Mouse (Mus musculus) ES-E14 (cell line): ENCODE results near the gene Olfr920. TPM values are rescaled to one million over a fixed set of nuclear protein-coding genes. Genes with fewer than 3 reads are reported as not detected.

ENCODE experiments used
- DNase-seq: peaks from one replicate; pipeline ENCODE4 v3.0.0-alpha.2; 2013; ENCODE audit warnings: low read depth, low spot score
- H3K27ac ChIP-seq: 2 replicates; pipeline ENCODE4 v1.5.1; 2012; ENCODE audit warnings: low read depth, mild to moderate bottlenecking, low read length, moderate library complexity, mixed read lengths; ENCODE audit not compliant: poor library complexity, insufficient read depth, severe bottlenecking
- H3K36me3 ChIP-seq: 2 replicates; pipeline ENCODE4 v1.6.1; 2012; ENCODE audit warnings: mild to moderate bottlenecking, low read length, moderate library complexity, mixed read lengths; ENCODE audit not compliant: control insufficient read depth, poor library complexity, insufficient read depth, severe bottlenecking
- H3K4me1 ChIP-seq, 2 experiments: fragments of 150-350 bp in 1 of 2; sonication (generic) in 1 of 2; 2 replicates each; pipeline ENCODE4 v1.6.1; 2012; ENCODE audit warnings: low read length in 2 of 2, mild to moderate bottlenecking in 1 of 2, mixed read lengths in 1 of 2; ENCODE audit not compliant: control insufficient read depth in 2 of 2, insufficient read depth in 2 of 2, poor library complexity in 1 of 2
- H3K4me3 ChIP-seq, 2 experiments: fragments of 150-350 bp in 1 of 2; sonication (generic) in 1 of 2; 2 replicates each; pipeline ENCODE4 v1.5.1; 2012; ENCODE audit warnings: low read length in 2 of 2, low read depth in 1 of 2, mild to moderate bottlenecking in 1 of 2, mixed read lengths in 1 of 2; ENCODE audit not compliant: insufficient read depth in 1 of 2, poor library complexity in 1 of 2, severe bottlenecking in 1 of 2
- H3K9ac ChIP-seq: 2 replicates; pipeline ENCODE4 v1.6.1; 2012; ENCODE audit warnings: low read depth, mild to moderate bottlenecking, low read length, mixed read lengths; ENCODE audit not compliant: poor library complexity, insufficient read depth, severe bottlenecking
- H3K9me3 ChIP-seq: fragments of 150-350 bp; sonication (generic); 2 replicates; pipeline ENCODE4 v1.6.1; 2012; ENCODE audit warnings: low read depth, mild to moderate bottlenecking, low read length; ENCODE audit not compliant: control insufficient read depth, insufficient read depth
- CHD2 ChIP-seq: IDR thresholded peaks from 2 replicates; pipeline ENCODE4 v1.6.1; 2014; ENCODE audit warnings: mild to moderate bottlenecking, low read depth, low read length, inconsistent platforms
- HCFC1 ChIP-seq: IDR thresholded peaks from 2 replicates; pipeline ENCODE4 v1.6.1; 2012; ENCODE audit warnings: low read length, inconsistent platforms, borderline replicate concordance; ENCODE audit not compliant: insufficient read depth
- MAFK ChIP-seq: IDR thresholded peaks from 2 replicates; pipeline ENCODE4 v1.6.1; 2014; ENCODE audit warnings: mild to moderate bottlenecking, low read depth, low read length, inconsistent platforms; ENCODE audit not compliant: insufficient read depth
- ZC3H11A ChIP-seq: IDR thresholded peaks from 2 replicates; pipeline ENCODE4 v1.6.1; 2012; ENCODE audit warnings: low read depth, mild to moderate bottlenecking, inconsistent platforms, low read length, borderline replicate concordance
- ZNF384 ChIP-seq: IDR thresholded peaks from 2 replicates; pipeline ENCODE4 v1.6.1; 2012; ENCODE audit warnings: low read depth, low read length, inconsistent platforms
- in situ Hi-C, 2 experiments: fragments of 600-800 bp; cut with MboI; formaldehyde crosslinking; loops; one replicate each; pipeline ENCODE4 v1.15.1; 2025; ENCODE audit warnings: low sequenced_read_pairs in 2 of 2, inconsistent platforms in 1 of 2; ENCODE audit not compliant: unreplicated experiment in 2 of 2
- total RNA-seq: library from RNA; depleted of rRNA; stranded (reverse); fragments of 300-350 nt; gene quantifications from 2 replicates; pipeline ENCODE4 v1.2.3, GENCODE M21; 2012; rRNA removed

The Olfr920 gene
- 0.09 and 0.11 TPM in 2 replicates for total RNA-seq

DNA sequence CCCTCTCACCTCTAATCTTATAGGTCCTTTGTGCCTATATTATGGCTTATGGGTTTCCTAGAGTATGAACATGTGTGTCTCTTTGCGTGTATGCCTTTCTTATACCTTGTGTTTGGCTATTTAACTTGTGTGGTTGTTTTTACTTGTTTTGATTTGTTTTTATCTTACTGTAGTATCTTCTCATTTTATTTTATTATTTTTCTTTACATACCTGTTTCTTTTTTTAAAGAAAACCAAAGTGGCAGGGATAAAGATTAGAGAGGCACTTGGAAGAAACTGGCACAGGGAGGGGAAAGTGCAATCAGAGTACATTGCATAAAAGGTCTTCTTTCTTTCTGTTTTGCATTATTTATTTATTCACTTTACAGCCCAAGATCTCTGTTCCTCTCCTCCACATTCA lies at the start of gene Olfr920:
Olfr920 (plus strand) TSS at position 301 of the 400 bp plus-strand sequence.
- DNase-seq = no peak
- no peaks in the 10 kb centered on the region for H3K4me1 ChIP-seq
- H3K36me3 ChIP-seq = no peaks in the 10 kb centered on the region
- no peak within 1 kb of the TSS for H3K9ac ChIP-seq
- no peak for TF ChIP-seq ZC3H11A
- no peak for TF ChIP-seq ZNF384
- TF ChIP-seq CHD2 = no peak
- no peak for TF ChIP-seq HCFC1
- TF ChIP-seq MAFK = no peak
- in situ Hi-C loops = no loop called here
- H3K4me3 ChIP-seq = no peak within 1 kb of the TSS
- H3K27ac ChIP-seq = no peak within 1 kb of the TSS
- no peaks in the 10 kb centered on the region for H3K9me3 ChIP-seq

DNA sequence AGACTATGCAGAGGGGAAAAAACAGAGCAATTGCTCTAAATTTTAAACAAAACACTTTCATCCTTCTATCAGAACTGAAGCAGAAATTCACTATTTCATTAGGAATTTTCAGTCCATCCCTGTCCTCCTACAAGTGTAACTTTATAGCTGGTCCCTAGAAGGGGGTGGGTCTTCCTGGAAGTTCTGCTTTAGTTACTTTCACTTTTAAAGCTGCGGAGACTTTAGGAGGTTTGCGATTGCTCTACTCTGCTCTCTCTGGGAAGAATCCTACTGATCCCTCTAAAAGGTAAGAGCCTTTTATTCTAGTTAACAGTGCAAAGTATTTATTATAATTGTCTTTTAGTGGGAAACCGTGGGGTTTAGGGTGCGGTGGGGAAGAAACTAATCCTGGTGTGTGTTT lies 34.0 kb upstream of the Olfr920 start, which contains the start of gene Vwa5a:
Vwa5a (plus strand) TSS at position 167 of the 400 bp plus-strand sequence.
- in situ Hi-C loops = no loop called here
- peak within 1 kb of the TSS; percentile 5 to 75; a peak in 3 of 4 replicates for H3K4me3 ChIP-seq
- peak; percentile 12 for DNase-seq
- TF ChIP-seq HCFC1 (no peak), CHD2 (no peak), ZNF384 (no peak), ZC3H11A (no peak), MAFK (no peak)
- no peaks in the 10 kb centered on the region for H3K4me1 ChIP-seq
- no peak within 1 kb of the TSS for H3K27ac ChIP-seq
- H3K36me3 ChIP-seq = no peaks in the 10 kb centered on the region
- no peaks in the 10 kb centered on the region for H3K9me3 ChIP-seq
- no peak within 1 kb of the TSS for H3K9ac ChIP-seq

DNA sequence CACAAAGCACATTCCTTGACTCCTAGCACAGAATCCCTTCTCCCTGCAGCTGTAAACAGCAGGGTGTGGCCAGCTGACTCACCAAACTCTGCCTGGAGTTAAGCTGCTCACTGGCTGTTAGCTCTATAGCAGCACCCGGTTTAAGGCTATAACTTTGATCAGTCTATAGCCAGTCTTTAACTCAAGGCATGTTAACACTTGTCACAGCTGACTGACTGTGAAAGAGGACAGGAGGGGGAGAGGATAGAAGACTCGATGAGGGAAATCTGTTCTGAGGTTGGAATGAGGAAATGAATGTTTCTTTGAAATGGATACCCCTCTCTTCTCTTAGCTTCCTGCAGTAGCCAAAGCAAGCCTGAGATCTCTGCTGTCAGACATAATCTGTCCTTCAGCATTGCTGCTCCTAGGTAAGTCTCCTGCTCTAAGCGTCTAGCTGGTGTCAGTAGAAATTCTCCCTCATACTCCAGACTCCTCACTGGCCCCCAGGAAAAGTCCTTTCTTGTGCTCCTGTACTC lies 33.1 kb upstream of the Olfr920 start:
- in situ Hi-C loops = no loop called here
- Histone ChIP-seq H3K9me3 (no peaks in the 10 kb centered on the region), H3K27ac (no peak overlapping the region), H3K36me3 (no peaks in the 10 kb centered on the region), H3K4me1 (no peaks in the 10 kb centered on the region), H3K9ac (no peak overlapping the region), H3K4me3 (peak overlapping the region; percentile 5 to 75; a peak in 3 of 4 replicates)
- peak; percentile 6 for DNase-seq
- TF ChIP-seq MAFK = no peak
- TF ChIP-seq ZNF384 = no peak
- TF ChIP-seq CHD2 = no peak
- no peak for TF ChIP-seq HCFC1
- TF ChIP-seq ZC3H11A = no peak

DNA sequence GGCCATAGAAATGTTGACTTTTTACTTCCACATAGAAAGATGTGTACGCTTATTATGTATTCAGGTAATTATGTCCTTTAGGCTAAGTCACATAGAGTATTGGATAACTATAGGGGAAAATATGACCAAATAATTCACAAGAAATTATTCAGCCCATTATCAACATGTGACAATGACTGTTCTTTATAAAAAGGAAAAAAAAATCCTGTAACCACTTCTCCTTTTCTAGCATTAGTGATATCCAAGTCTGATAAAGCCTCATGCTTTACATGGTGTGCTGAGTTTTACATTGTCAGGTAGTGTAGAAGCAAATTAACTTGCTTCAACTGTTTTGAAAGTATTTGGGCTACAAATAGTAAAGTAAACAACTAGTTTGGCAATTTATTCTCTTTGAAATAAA lies 28.1 kb upstream of the Olfr920 start:
- no peaks in the 10 kb centered on the region for H3K9me3 ChIP-seq
- no peaks in the 10 kb centered on the region for H3K4me1 ChIP-seq
- H3K36me3 ChIP-seq = no peaks in the 10 kb centered on the region
- no peak overlapping the region for H3K4me3 ChIP-seq
- in situ Hi-C loops = no loop called here
- TF ChIP-seq CHD2 (no peak), ZC3H11A (no peak), HCFC1 (no peak), ZNF384 (no peak), MAFK (no peak)
- no peak overlapping the region for H3K9ac ChIP-seq
- DNase-seq = no peak
- no peak overlapping the region for H3K27ac ChIP-seq
